Mouse (Mus musculus) C2C12 (cell line): ENCODE data around the gene Pgap3.

Experiments used
- CEBPB ChIP-seq: IDR thresholded peaks from one replicate; pipeline ENCODE4 v1.6.1; 2011; ENCODE audit warnings: low read depth, mild to moderate bottlenecking, control low read depth, moderate library complexity
- CTCF ChIP-seq: IDR thresholded peaks from one replicate; pipeline ENCODE4 v1.5.1; 2011; ENCODE audit not compliant: control insufficient read depth, insufficient read depth, insufficient read length
- FOSL1 ChIP-seq: IDR thresholded peaks from one replicate; pipeline ENCODE4 v1.8.0; 2011; ENCODE audit warnings: mild to moderate bottlenecking, low read length; ENCODE audit not compliant: poor library complexity, insufficient read depth, severe bottlenecking
- MAX ChIP-seq: IDR thresholded peaks from one replicate; pipeline ENCODE4 v1.6.1; 2011; ENCODE audit warnings: mild to moderate bottlenecking, control low read depth
- MYOD1 ChIP-seq: IDR thresholded peaks from one replicate; pipeline ENCODE4 v1.6.1; 2011; ENCODE audit warnings: low read depth; ENCODE audit not compliant: control insufficient read depth, insufficient read length
- MYOG ChIP-seq: IDR thresholded peaks from one replicate; pipeline ENCODE4 v1.6.1; 2011; ENCODE audit not compliant: control insufficient read depth, insufficient read length; ENCODE audit errors: extremely low read depth
- USF1 ChIP-seq: IDR thresholded peaks from one replicate; pipeline ENCODE4 v1.6.1; 2011; ENCODE audit warnings: low read depth, mild to moderate bottlenecking, control low read depth, moderate library complexity

DNA sequence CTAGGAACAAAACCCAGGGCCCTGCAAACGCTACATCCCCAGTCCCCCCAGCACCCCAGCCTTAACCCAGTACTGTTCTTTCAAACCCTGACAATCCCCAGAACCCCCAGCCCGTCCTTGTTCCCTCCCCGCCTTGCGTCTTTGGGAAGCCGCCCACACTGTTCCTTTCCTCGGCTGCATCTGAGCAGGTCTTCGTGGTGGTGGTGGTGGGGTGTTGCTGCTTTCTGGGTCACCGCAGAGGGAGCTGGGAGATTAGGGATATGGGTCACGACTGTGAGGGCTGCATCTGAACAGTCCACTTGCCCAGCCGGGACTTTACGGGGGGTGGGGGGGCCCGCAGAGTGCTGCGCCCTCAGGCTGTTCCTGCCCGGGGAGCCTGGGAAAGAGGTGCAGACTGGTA, 45.8 kb downstream of the Pgap3 start:
- TF ChIP-seq CTCF: no peak
- TF ChIP-seq MAX: no peak
- no peak for TF ChIP-seq MYOD1
- TF ChIP-seq CEBPB: no peak
- TF ChIP-seq MYOG: no peak
- no peak for TF ChIP-seq USF1
- TF ChIP-seq FOSL1: no peak
